Mouse (Mus musculus): Measurements from ENCODE around the gene Nrxn2. TPM values are rescaled to one million over a fixed set of nuclear protein-coding genes. Genes with fewer than 3 reads are reported as not detected.

The Nrxn2 gene
- polyA plus RNA-seq, 1 experiment from 2014 or later: 1.4 TPM

GRCm38 (mm10) chr19:6494504-6495170 is 76.1 kb downstream of the Nrxn2 start:
- no peak overlapping the region for H3K27ac ChIP-seq (ENCODE audit: low read depth, low read length)
- 59% methylated on average over 18 of the region's 18 CpGs for WGBS
- no peak overlapping the region for H3K4me3 ChIP-seq (ENCODE audit: low read depth, low read length)
- no peak for ATAC-seq
- H3K27me3 ChIP-seq (replicated peaks; ENCODE audit: control insufficient read depth, insufficient read depth, low read length): peaks cover 74% of the 10 kb centered on the region
- no peak for TF ChIP-seq CTCF (IDR thresholded peaks at IDR 0.05; ENCODE audit: low read depth)
- H3K4me2 ChIP-seq (replicated peaks; ENCODE audit: low read depth): no peak overlapping the region
- H3K9ac ChIP-seq (ENCODE audit: low read depth, low read length): no peak overlapping the region
- no peaks in the 10 kb centered on the region for H3K36me3 ChIP-seq (ENCODE audit: control insufficient read depth, insufficient read depth)
- no peaks in the 10 kb centered on the region for H3K4me1 ChIP-seq (replicated peaks; ENCODE audit: control insufficient read depth, insufficient read depth, low read length)
- no peaks in the 10 kb centered on the region for H3K9me3 ChIP-seq (ENCODE audit: control insufficient read depth)

GRCm38 (mm10) chr19:6495714-6496113 is 77.2 kb downstream of the Nrxn2 start:
- no peak overlapping the region for H3K27ac ChIP-seq (ENCODE audit: low read depth, low read length)
- H3K9me3 ChIP-seq (ENCODE audit: control insufficient read depth): no peaks in the 10 kb centered on the region
- no peaks in the 10 kb centered on the region for H3K36me3 ChIP-seq (ENCODE audit: control insufficient read depth, insufficient read depth)
- H3K27me3 ChIP-seq (replicated peaks; ENCODE audit: control insufficient read depth, insufficient read depth, low read length): peaks cover 76% of the 10 kb centered on the region
- no peak overlapping the region for H3K4me2 ChIP-seq (replicated peaks; ENCODE audit: low read depth)
- 37% methylated on average over 8 of the region's 8 CpGs for WGBS
- H3K4me3 ChIP-seq (ENCODE audit: low read depth, low read length): no peak overlapping the region
- ATAC-seq: no peak
- H3K9ac ChIP-seq (ENCODE audit: low read depth, low read length): no peak overlapping the region
- TF ChIP-seq CTCF (IDR thresholded peaks at IDR 0.05; ENCODE audit: low read depth): no peak
- no peaks in the 10 kb centered on the region for H3K4me1 ChIP-seq (replicated peaks; ENCODE audit: control insufficient read depth, insufficient read depth, low read length)

DNA sequence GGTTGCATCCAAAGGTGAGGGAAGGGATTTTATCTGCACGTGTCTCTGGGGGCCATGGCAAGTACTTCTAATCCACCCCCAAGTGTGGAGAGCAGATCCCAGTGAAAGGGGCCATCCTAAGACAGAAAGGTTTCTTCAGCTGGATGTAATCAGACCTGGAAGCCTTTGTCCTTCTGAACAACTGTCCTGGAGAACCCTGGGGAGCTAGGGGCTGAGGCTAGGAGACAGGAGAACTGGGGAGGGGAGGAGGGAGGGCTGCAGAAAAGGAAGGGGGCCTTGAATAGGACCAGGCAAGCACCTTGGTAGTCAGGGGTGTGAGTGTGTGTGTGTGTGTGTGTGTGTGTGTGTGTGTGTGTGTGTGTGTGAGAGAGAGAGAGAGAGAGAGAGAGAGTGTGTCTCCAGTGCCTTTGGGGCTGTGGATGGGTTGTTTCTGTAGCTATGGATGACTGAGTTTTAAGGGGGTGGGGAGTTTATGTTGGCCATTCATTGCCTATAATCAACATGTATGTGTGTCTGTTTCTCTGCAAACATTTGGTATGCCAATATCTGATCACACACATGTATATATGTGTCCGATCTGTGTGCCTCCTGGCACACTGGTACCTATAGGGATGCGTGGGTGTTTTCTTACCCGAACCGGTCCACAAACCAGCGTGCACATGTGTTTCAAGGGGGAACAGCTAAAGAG is 78.1 kb downstream of the Nrxn2 start:
- Histone ChIP-seq H3K4me2 (replicated peaks; ENCODE audit: low read depth) (no peak overlapping the region), H3K9ac (ENCODE audit: low read depth, low read length) (no peak overlapping the region), H3K36me3 (ENCODE audit: control insufficient read depth, insufficient read depth) (no peaks in the 10 kb centered on the region), H3K4me1 (replicated peaks; ENCODE audit: control insufficient read depth, insufficient read depth, low read length) (no peaks in the 10 kb centered on the region), H3K9me3 (ENCODE audit: control insufficient read depth) (no peaks in the 10 kb centered on the region), H3K27ac (ENCODE audit: low read depth, low read length) (no peak overlapping the region), H3K4me3 (ENCODE audit: low read depth, low read length) (no peak overlapping the region), H3K27me3 (replicated peaks; ENCODE audit: control insufficient read depth, insufficient read depth, low read length) (peaks cover 85% of the 10 kb centered on the region)
- WGBS: 15% methylated on average over 6 of the region's 6 CpGs
- TF ChIP-seq CTCF (IDR thresholded peaks at IDR 0.05; ENCODE audit: low read depth): no peak
- no peak for ATAC-seq

- no peak for TF ChIP-seq CTCF (IDR thresholded peaks at IDR 0.05; ENCODE audit: low read depth)
- no peak for ATAC-seq
- Histone ChIP-seq H3K27ac (ENCODE audit: low read depth, low read length) (no peak overlapping the region), H3K4me2 (replicated peaks; ENCODE audit: low read depth) (peak overlapping the region; percentile 57), H3K4me3 (ENCODE audit: low read depth, low read length) (peak overlapping the region; percentile 30), H3K4me1 (replicated peaks; ENCODE audit: control insufficient read depth, insufficient read depth, low read length) (0 out of 2 replicates have a peak, but pooled peaks cover 6% of the 10 kb centered on the region), H3K9me3 (ENCODE audit: control insufficient read depth) (no peaks in the 10 kb centered on the region), H3K36me3 (ENCODE audit: control insufficient read depth, insufficient read depth) (no peaks in the 10 kb centered on the region), H3K27me3 (replicated peaks; ENCODE audit: control insufficient read depth, insufficient read depth, low read length) (peaks cover 86% of the 10 kb centered on the region), H3K9ac (ENCODE audit: low read depth, low read length) (no peak overlapping the region)
- under 1% methylated on average over 17 of the region's 39 CpGs for WGBS
These were observed 78.7 kb downstream of the Nrxn2 start for GRCm38 (mm10) chr19:6497150-6497801.

GRCm38 (mm10) chr19:6497803-6498202 is 79.3 kb downstream of the Nrxn2 start:
- no peak overlapping the region for H3K9ac ChIP-seq (ENCODE audit: low read depth, low read length)
- H3K4me3 ChIP-seq (ENCODE audit: low read depth, low read length): peak overlapping the region; percentile 30
- peak overlapping the region; percentile 57 for H3K4me2 ChIP-seq (replicated peaks; ENCODE audit: low read depth)
- peaks cover 87% of the 10 kb centered on the region for H3K27me3 ChIP-seq (replicated peaks; ENCODE audit: control insufficient read depth, insufficient read depth, low read length)
- ATAC-seq: no peak; the same call in 1 of the 2 replicates
- no peak overlapping the region for H3K27ac ChIP-seq (ENCODE audit: low read depth, low read length)
- H3K4me1 ChIP-seq (replicated peaks; ENCODE audit: control insufficient read depth, insufficient read depth, low read length): 0 out of 2 replicates have a peak, but pooled peaks cover 9% of the 10 kb centered on the region
- no peaks in the 10 kb centered on the region for H3K36me3 ChIP-seq (ENCODE audit: control insufficient read depth, insufficient read depth)
- no peaks in the 10 kb centered on the region for H3K9me3 ChIP-seq (ENCODE audit: control insufficient read depth)
- no peak for TF ChIP-seq CTCF (IDR thresholded peaks at IDR 0.05; ENCODE audit: low read depth)
- WGBS: under 1% methylated on average over 39 of the region's 39 CpGs

All from intestine, postnatal 0 days (tissue).